ENCODE assay signal across 20 mouse cellular contexts in genomic region chr4:62649536-62650230, GRCm38 (mm10).
A peak's percentile ranks its signal among the peaks of the same experiment; 100 is the strongest.
DNase-seq lines count a peak whose midpoint lies in the region; ATAC-seq lines count a peak whose summit lies in the region.
"Had no signal": no experiment of that assay in that cellular context is flagged by ENCODE, and none has a peak within 500 bp of the region (broad histone marks: within the 10 kb centered on the region; RNA-seq: fewer than 3 reads in every experiment).

No protein-coding gene starts in this region.

- H3K27me3 ChIP-seq in forebrain, embryonic 16.5 days (replicated peaks; ENCODE audit: control insufficient read depth, insufficient read depth, low read length): no peaks in the 10 kb centered on the region
- no peaks in the 10 kb centered on the region for H3K27me3 ChIP-seq in hindbrain, embryonic 14.5 days (ENCODE audit: control insufficient read depth, insufficient read depth, low read length)
- H3K27me3 ChIP-seq: embryonic facial prominence, embryonic 13.5 days; forebrain, embryonic 12.5 days had no signal

- ATAC-seq in forebrain, embryonic 16.5 days: no peak
- no peak for ATAC-seq in hindbrain, embryonic 14.5 days (ENCODE audit: low FRiP score)
- ATAC-seq: forebrain, postnatal 0 days; hindbrain, postnatal 0 days had no signal

- no peaks in the 10 kb centered on the region for H3K36me3 ChIP-seq in forebrain, embryonic 16.5 days (ENCODE audit: control insufficient read depth, insufficient read depth)
- 0 out of 2 replicates have a peak, but pooled peaks cover 4% of the 10 kb centered on the region for H3K36me3 ChIP-seq in hindbrain, embryonic 14.5 days (replicated peaks; ENCODE audit: control insufficient read depth, insufficient read depth)
- H3K36me3 ChIP-seq: embryonic facial prominence, embryonic 13.5 days; G1E had no signal

- H3K9ac ChIP-seq in forebrain, embryonic 16.5 days (replicated peaks; ENCODE audit: low read depth, low read length): no peak overlapping the region
- H3K9ac ChIP-seq in hindbrain, embryonic 14.5 days: no peak overlapping the region
- H3K9ac ChIP-seq: embryonic facial prominence, embryonic 13.5 days; forebrain, embryonic 12.5 days; forebrain, postnatal 0 days; heart, embryonic 13.5 days; hindbrain, embryonic 12.5 days had no signal

- H3K4me2 ChIP-seq in forebrain, embryonic 16.5 days (ENCODE audit: low read length): no peak overlapping the region
- no peak overlapping the region for H3K4me2 ChIP-seq in hindbrain, embryonic 14.5 days (replicated peaks)
- H3K4me2 ChIP-seq: embryonic facial prominence, embryonic 13.5 days; forebrain, embryonic 12.5 days; heart, embryonic 13.5 days; hindbrain, embryonic 12.5 days had no signal

- H3K4me1 ChIP-seq in forebrain, embryonic 16.5 days (replicated peaks; ENCODE audit: control insufficient read depth, insufficient read depth, low read length): peaks cover 7% of the 10 kb centered on the region; the same call in 1 of the 2 replicates
- H3K4me1 ChIP-seq in hindbrain, embryonic 14.5 days (replicated peaks; ENCODE audit: control insufficient read depth, insufficient read depth, low read length): no peaks in the 10 kb centered on the region
- H3K4me1 ChIP-seq: forebrain, embryonic 12.5 days; hindbrain, embryonic 12.5 days had no signal

- no peaks in the 10 kb centered on the region for H3K9me3 ChIP-seq in forebrain, embryonic 16.5 days (ENCODE audit: control insufficient read depth, low read length)
- no peaks in the 10 kb centered on the region for H3K9me3 ChIP-seq in hindbrain, embryonic 14.5 days (ENCODE audit: control insufficient read depth, low read length)
- H3K9me3 ChIP-seq: embryonic facial prominence, embryonic 13.5 days; forebrain, embryonic 12.5 days; heart, embryonic 13.5 days; hindbrain, embryonic 12.5 days had no signal

- DNase-seq in brain, adult 2 months (ENCODE audit: low read depth, low spot score): peak; percentile 94
- peak; percentile 91 for DNase-seq in cerebellum, adult 11-12 months
- peak; percentile 94 for DNase-seq in cerebellum, adult 9-10 months
- DNase-seq in cerebellum, postnatal 25 days: peak; percentile 84 to 86
- no peak for DNase-seq in layer of hippocampus, adult 9-10 months (ENCODE audit: low spot score)
- no peak for DNase-seq in hindbrain, embryonic 14.5 days (ENCODE audit: low spot score)
- DNase-seq in gastrocnemius, postnatal 4 days (ENCODE audit: low spot score in 2 of 2): no peak
- DNase-seq: adrenal gland, adult 8-10 months; adrenal gland, postnatal 36 days; forebrain, postnatal 0 days; gastrocnemius, postnatal 14 days; heart, postnatal 36 days; kidney, adult 18-20 months had no signal

- 82% methylated on average over 8 of the region's 8 CpGs for WGBS in forebrain, embryonic 16.5 days
- 73% methylated on average over 8 of the region's 8 CpGs for WGBS in hindbrain, embryonic 14.5 days

- no peak overlapping the region for H3K27ac ChIP-seq in forebrain, embryonic 16.5 days (ENCODE audit: low read length)
- H3K27ac ChIP-seq in hindbrain, embryonic 14.5 days: no peak overlapping the region
- H3K27ac ChIP-seq: embryonic facial prominence, embryonic 13.5 days; forebrain, embryonic 12.5 days; heart, embryonic 13.5 days; hindbrain, embryonic 12.5 days; hindbrain, postnatal 0 days had no signal

- H3K4me3 ChIP-seq in forebrain, embryonic 16.5 days (replicated peaks; ENCODE audit: low read length): no peak overlapping the region
- H3K4me3 ChIP-seq in hindbrain, embryonic 14.5 days (replicated peaks; ENCODE audit: low read length): no peak overlapping the region
- H3K4me3 ChIP-seq: embryonic facial prominence, embryonic 13.5 days; forebrain, embryonic 12.5 days; heart, embryonic 13.5 days; hindbrain, embryonic 12.5 days had no signal

Comparison
In these comparisons a context has a peak if more than half of its experiments do, and no peak if none do; other contexts are left out.
1. DNase-seq: peak in brain, adult 2 months (single experiment), cerebellum, adult 11-12 months (single experiment), cerebellum, adult 9-10 months (single experiment) and cerebellum, postnatal 25 days (2 of 2); none in layer of hippocampus, adult 9-10 months (single experiment), hindbrain, embryonic 14.5 days (single experiment) and gastrocnemius, postnatal 4 days (0 of 2).